Mouse (Mus musculus): ENCODE results near the gene Mapk1ip1l. TPM values are rescaled to one million over a fixed set of nuclear protein-coding genes. Genes with fewer than 3 reads are reported as not detected.
A peak's percentile ranks its signal among the peaks of the same experiment; 100 is the strongest.

Mapk1ip1l gene
- polyA plus RNA-seq, 1 experiment, result 22.9 TPM

- Histone ChIP-seq H3K79me2 (ENCODE audit: control insufficient read depth, insufficient read depth) (no peaks in the 10 kb centered on the region), H3ac (ENCODE audit: control insufficient read depth, insufficient read length) (no peak overlapping the region), H3K4me3 (no peak overlapping the region), H3K27me3 (ENCODE audit: control insufficient read depth, insufficient read depth, insufficient read length) (no peaks in the 10 kb centered on the region), H3K36me3 (ENCODE audit: control insufficient read depth, insufficient read depth) (no peaks in the 10 kb centered on the region), H3K4me2 (ENCODE audit: low read depth) (no peak overlapping the region)
- TF ChIP-seq POLR2AphosphoS2 (IDR thresholded peaks at IDR 0.05; ENCODE audit: insufficient read length, low read depth), result no peak
- TF ChIP-seq E2F4 (IDR thresholded peaks at IDR 0.05; ENCODE audit: insufficient read depth), result no peak
- no peak for TF ChIP-seq CEBPB (IDR thresholded peaks at IDR 0.05; ENCODE audit: insufficient read depth, poor library complexity, severe bottlenecking)
- no peak for TF ChIP-seq MYOG (IDR thresholded peaks at IDR 0.05; ENCODE audit: control insufficient read depth in 1 of 3, insufficient read depth in 1 of 3, insufficient read length in 2 of 3, low read depth in 2 of 3)
- TF ChIP-seq REST (IDR thresholded peaks at IDR 0.05; ENCODE audit: insufficient read depth, insufficient read length), result no peak
- TF ChIP-seq POLR2A (IDR thresholded peaks at IDR 0.05; ENCODE audit: insufficient read length, low read depth), result no peak
- no peak for TF ChIP-seq SRF (IDR thresholded peaks at IDR 0.05; ENCODE audit: control insufficient read depth, insufficient read length, low read depth)
- no peak for TF ChIP-seq TCF3 (IDR thresholded peaks at IDR 0.05; ENCODE audit: insufficient read length, low read depth)
- TF ChIP-seq TCF12 (IDR thresholded peaks at IDR 0.05; ENCODE audit: insufficient read depth, poor library complexity, severe bottlenecking), result no peak
- no peak for TF ChIP-seq MAX (IDR thresholded peaks at IDR 0.05; ENCODE audit: low read depth)
- TF ChIP-seq MYOD1 (IDR thresholded peaks at IDR 0.05; ENCODE audit: control insufficient read depth in 1 of 3, insufficient read length in 2 of 3, low read depth in 2 of 3), result no peak
- TF ChIP-seq USF1 (IDR thresholded peaks at IDR 0.05; ENCODE audit: low read depth), result no peak
Observed at GRCm38 (mm10) chr14:47341811-47342291, 43.8 kb downstream of the Mapk1ip1l start.

- Histone ChIP-seq H3K4me3 (no peak overlapping the region), H3K36me3 (ENCODE audit: control insufficient read depth, insufficient read depth) (no peaks in the 10 kb centered on the region), H3K4me2 (ENCODE audit: low read depth) (no peak overlapping the region), H3K27me3 (ENCODE audit: control insufficient read depth, insufficient read depth, insufficient read length) (no peaks in the 10 kb centered on the region), H3K79me2 (ENCODE audit: control insufficient read depth, insufficient read depth) (no peaks in the 10 kb centered on the region), H3ac (ENCODE audit: control insufficient read depth, insufficient read length) (no peak overlapping the region)
- TF ChIP-seq CEBPB (IDR thresholded peaks at IDR 0.05; ENCODE audit: insufficient read depth, poor library complexity, severe bottlenecking) (no peak), TCF3 (IDR thresholded peaks at IDR 0.05; ENCODE audit: insufficient read length, low read depth) (no peak), POLR2A (IDR thresholded peaks at IDR 0.05; ENCODE audit: insufficient read length, low read depth) (no peak), REST (IDR thresholded peaks at IDR 0.05; ENCODE audit: insufficient read depth, insufficient read length) (no peak), SRF (IDR thresholded peaks at IDR 0.05; ENCODE audit: control insufficient read depth, insufficient read length, low read depth) (no peak), POLR2AphosphoS2 (IDR thresholded peaks at IDR 0.05; ENCODE audit: insufficient read length, low read depth) (no peak), USF1 (IDR thresholded peaks at IDR 0.05; ENCODE audit: low read depth) (no peak)
Observed at GRCm38 (mm10) chr14:47346715-47347114, 48.6 kb downstream of the Mapk1ip1l start.

GRCm38 (mm10) chr14:47350974-47351373 lies 52.9 kb downstream of the Mapk1ip1l start:
- Histone ChIP-seq H3K4me3 (no peak overlapping the region), H3K27me3 (ENCODE audit: control insufficient read depth, insufficient read depth, insufficient read length) (no peaks in the 10 kb centered on the region), H3K4me2 (ENCODE audit: low read depth) (no peak overlapping the region), H3ac (ENCODE audit: control insufficient read depth, insufficient read length) (no peak overlapping the region), H3K36me3 (ENCODE audit: control insufficient read depth, insufficient read depth) (no peaks in the 10 kb centered on the region), H3K79me2 (ENCODE audit: control insufficient read depth, insufficient read depth) (no peaks in the 10 kb centered on the region)
- TF ChIP-seq MYOD1 (IDR thresholded peaks at IDR 0.05; ENCODE audit: control insufficient read depth in 1 of 3, insufficient read length in 2 of 3, low read depth in 2 of 3), result peak in 1 of 3 experiments; percentile 16
- TF ChIP-seq MAX (IDR thresholded peaks at IDR 0.05; ENCODE audit: low read depth), result no peak

GRCm38 (mm10) chr14:47352272-47352671 lies 54.2 kb downstream of the Mapk1ip1l start:
- Histone ChIP-seq H3K36me3 (ENCODE audit: control insufficient read depth, insufficient read depth) (no peaks in the 10 kb centered on the region), H3K27me3 (ENCODE audit: control insufficient read depth, insufficient read depth, insufficient read length) (no peaks in the 10 kb centered on the region), H3K4me3 (no peak overlapping the region), H3K79me2 (ENCODE audit: control insufficient read depth, insufficient read depth) (no peaks in the 10 kb centered on the region), H3ac (ENCODE audit: control insufficient read depth, insufficient read length) (no peak overlapping the region), H3K4me2 (ENCODE audit: low read depth) (peak overlapping the region; percentile 38)
- TF ChIP-seq MYOD1 (IDR thresholded peaks at IDR 0.05; ENCODE audit: control insufficient read depth in 1 of 3, insufficient read length in 2 of 3, low read depth in 2 of 3) (peak; percentile 19 to 66 (median 48)), TCF12 (IDR thresholded peaks at IDR 0.05; ENCODE audit: insufficient read depth, poor library complexity, severe bottlenecking) (no peak), MYOG (IDR thresholded peaks at IDR 0.05; ENCODE audit: control insufficient read depth in 1 of 3, insufficient read depth in 1 of 3, insufficient read length in 2 of 3, low read depth in 2 of 3) (peak in 2 of 3 experiments; percentile 42 to 55)

- H3K4me3 ChIP-seq, result no peak overlapping the region
- TF ChIP-seq POLR2AphosphoS2 (IDR thresholded peaks at IDR 0.05; ENCODE audit: insufficient read length, low read depth) (no peak), MYOG (IDR thresholded peaks at IDR 0.05; ENCODE audit: control insufficient read depth in 1 of 3, insufficient read depth in 1 of 3, insufficient read length in 2 of 3, low read depth in 2 of 3) (no peak), MAX (IDR thresholded peaks at IDR 0.05; ENCODE audit: low read depth) (no peak), MYOD1 (IDR thresholded peaks at IDR 0.05; ENCODE audit: control insufficient read depth in 1 of 3, insufficient read length in 2 of 3, low read depth in 2 of 3) (no peak), USF1 (IDR thresholded peaks at IDR 0.05; ENCODE audit: low read depth) (no peak), TCF3 (IDR thresholded peaks at IDR 0.05; ENCODE audit: insufficient read length, low read depth) (no peak), E2F4 (IDR thresholded peaks at IDR 0.05; ENCODE audit: insufficient read depth) (no peak), CEBPB (IDR thresholded peaks at IDR 0.05; ENCODE audit: insufficient read depth, poor library complexity, severe bottlenecking) (no peak), TCF12 (IDR thresholded peaks at IDR 0.05; ENCODE audit: insufficient read depth, poor library complexity, severe bottlenecking) (no peak), SRF (IDR thresholded peaks at IDR 0.05; ENCODE audit: control insufficient read depth, insufficient read length, low read depth) (no peak), POLR2A (IDR thresholded peaks at IDR 0.05; ENCODE audit: insufficient read length, low read depth) (no peak), REST (IDR thresholded peaks at IDR 0.05; ENCODE audit: insufficient read depth, insufficient read length) (no peak)
- H3K4me2 ChIP-seq (ENCODE audit: low read depth), result no peak overlapping the region
- H3K79me2 ChIP-seq (ENCODE audit: control insufficient read depth, insufficient read depth), result no peaks in the 10 kb centered on the region
- H3K36me3 ChIP-seq (ENCODE audit: control insufficient read depth, insufficient read depth), result no peaks in the 10 kb centered on the region
- no peak overlapping the region for H3ac ChIP-seq (ENCODE audit: control insufficient read depth, insufficient read length)
- H3K27me3 ChIP-seq (ENCODE audit: control insufficient read depth, insufficient read depth, insufficient read length), result no peaks in the 10 kb centered on the region
Observed at GRCm38 (mm10) chr14:47353240-47353639, 55.2 kb downstream of the Mapk1ip1l start.
